Mouse (Mus musculus) erythroblast, embryonic 14.5 days (primary cell): ENCODE data around the gene Ntrk3.

Experiments used
- GATA1 ChIP-seq: IDR thresholded peaks from 2 replicates; pipeline ENCODE4 v1.6.1; 2012; ENCODE audit warnings: low read length, inconsistent platforms, mixed read lengths
- TAL1 ChIP-seq: IDR thresholded peaks from 3 replicates; pipeline ENCODE4 v1.6.1; 2012; ENCODE audit warnings: low read length, inconsistent platforms, mixed read lengths

- TF ChIP-seq TAL1, result no peak
- no peak for TF ChIP-seq GATA1
These were observed 19.6 kb downstream of the Ntrk3 start for GRCm38 (mm10) chr7:78718191-78718609.
